Mouse (Mus musculus) left cerebral cortex, adult 9 months (tissue): ENCODE measurements at regions not wholly inside any gene's neighbourhood (a gene's known extent, or its start where the extent isn't known, plus 50 kb on each side); places are given as distances from the start of the nearest gene placed in this dataset.
A peak's percentile ranks its signal among the peaks of the same experiment; 100 is the strongest.
"Not testable (repeated sequence)": the region's sequence is repeated elsewhere in the genome, so short reads cannot be mapped to it uniquely, and the experiment has no call there.

Source experiments
- DNase-seq, 2 experiments: peaks; one replicate each; pipeline ENCODE4 v3.0.0; 2022; ENCODE audit warnings: low spot score in 2 of 2

- no peak for DNase-seq
Measured at GRCm38 (mm10) chr16:31553361-31554146, 109.7 kb upstream of the Dlg1 start.

DNA sequence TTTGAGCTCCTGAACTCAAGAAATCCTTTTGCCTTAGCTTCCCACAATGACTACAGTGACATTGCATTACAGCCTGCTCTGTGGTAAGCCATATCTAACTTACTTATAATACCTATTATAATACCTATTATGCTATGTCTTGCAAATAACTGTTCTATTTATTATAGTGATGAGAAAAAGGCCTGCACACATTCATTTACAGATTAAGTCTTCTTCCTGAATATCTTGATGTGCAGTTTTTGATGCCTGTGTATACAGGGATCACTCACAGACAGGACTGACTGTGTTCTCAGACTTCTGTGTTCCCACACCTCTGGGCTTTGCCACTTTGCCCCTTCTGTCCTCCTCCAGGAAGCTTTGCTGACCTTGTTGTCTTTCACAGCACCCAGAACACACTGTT is 102.8 kb upstream of the Dlg1 start:
- DNase-seq, result no peak

GRCm38 (mm10) chr16:31564926-31565325 is 98.3 kb upstream of the Dlg1 start:
- DNase-seq, result no peak

GRCm38 (mm10) chr16:31568316-31568715 is 94.9 kb upstream of the Dlg1 start:
- DNase-seq, result no peak

- DNase-seq, result no peak
Measured at GRCm38 (mm10) chr16:31569871-31570270, 93.4 kb upstream of the Dlg1 start.

DNA sequence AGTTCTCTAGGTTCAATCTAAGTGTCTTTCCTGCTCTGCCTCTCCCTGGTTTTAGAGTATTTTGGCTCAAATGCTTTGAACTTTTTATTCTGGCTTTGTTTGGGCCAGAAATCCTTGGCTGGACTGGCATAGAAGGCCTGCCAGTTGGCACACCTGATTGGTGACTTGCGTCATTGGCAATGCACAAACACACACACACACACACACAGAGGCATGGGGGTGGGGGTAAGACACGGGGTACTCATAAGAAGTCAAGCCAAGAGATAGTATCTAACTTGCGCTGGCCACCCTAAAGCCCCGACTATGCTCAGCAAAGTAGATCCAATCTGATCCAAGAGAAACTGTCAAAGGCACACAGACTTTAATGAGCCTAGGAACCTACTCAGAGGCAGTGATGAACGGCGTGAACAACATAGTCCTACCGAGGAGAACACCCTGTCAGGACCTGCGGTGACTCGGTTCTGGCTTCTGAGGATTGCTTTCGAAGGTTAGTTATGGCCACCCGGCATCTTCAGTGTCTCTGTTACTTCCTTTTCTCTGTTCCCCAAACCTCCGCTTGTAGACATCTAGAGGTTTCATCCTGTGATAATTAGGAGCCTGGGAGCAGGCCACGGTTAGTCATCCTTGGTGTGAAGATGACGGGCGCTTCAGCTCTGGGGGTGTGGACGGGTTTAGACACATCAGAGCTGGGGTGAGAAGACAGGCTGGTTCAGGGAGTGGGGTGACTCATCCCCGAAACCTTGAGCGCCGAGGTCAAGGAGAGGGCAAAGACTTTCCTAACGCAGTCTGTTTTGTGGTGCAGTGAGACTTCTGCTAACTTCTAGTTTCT is 92.7 kb upstream of the Dlg1 start:
- DNase-seq, result peak; percentile 33 to 39

GRCm38 (mm10) chr16:31573833-31574232 is 89.4 kb upstream of the Dlg1 start:
- DNase-seq, result not testable (repeated sequence)

GRCm38 (mm10) chr16:31575646-31576045 is 87.6 kb upstream of the Dlg1 start:
- DNase-seq, result not testable (repeated sequence)

DNA sequence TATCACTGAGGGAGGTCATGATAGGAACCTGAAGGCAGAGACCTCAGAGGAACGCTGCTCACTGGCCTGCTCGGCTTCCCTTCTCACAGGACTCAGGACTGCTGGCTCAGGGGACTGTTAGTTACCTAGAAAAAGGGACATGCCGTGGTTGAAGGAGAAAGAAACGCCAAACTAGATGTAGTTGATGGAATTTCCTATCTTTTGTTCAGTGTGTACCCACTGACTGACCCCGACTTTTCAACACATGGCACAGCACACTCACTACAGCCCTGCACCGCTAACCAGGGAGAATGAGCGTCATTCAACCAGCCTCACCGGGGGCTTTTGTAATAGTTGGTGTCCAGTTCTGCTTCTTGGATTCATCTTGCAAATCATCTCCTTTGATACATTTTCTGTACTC is 86.8 kb upstream of the Dlg1 start:
- DNase-seq, result no peak

GRCm38 (mm10) chr16:31577347-31577746 is 85.9 kb upstream of the Dlg1 start:
- no peak for DNase-seq

DNA sequence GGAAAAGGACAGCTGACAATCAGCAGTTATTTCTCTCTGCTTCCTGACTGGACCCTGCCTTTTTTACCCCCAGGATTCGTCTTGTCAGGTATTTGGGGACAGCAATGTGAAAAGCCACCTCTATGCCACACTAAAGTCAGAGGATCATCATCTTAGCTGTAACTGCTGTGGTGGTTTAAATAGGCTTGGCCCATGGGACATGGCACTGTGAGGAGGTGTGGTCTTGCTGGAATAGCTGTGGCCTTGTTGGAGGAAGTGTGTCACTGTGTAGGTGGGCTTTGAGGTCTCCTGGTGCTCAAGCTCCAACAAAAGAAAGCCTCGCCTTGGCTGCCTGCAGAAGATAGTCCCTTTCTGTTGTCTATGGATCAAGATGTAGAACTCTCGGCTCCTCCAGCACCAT is 83.9 kb upstream of the Dlg1 start:
- DNase-seq, result no peak

DNA sequence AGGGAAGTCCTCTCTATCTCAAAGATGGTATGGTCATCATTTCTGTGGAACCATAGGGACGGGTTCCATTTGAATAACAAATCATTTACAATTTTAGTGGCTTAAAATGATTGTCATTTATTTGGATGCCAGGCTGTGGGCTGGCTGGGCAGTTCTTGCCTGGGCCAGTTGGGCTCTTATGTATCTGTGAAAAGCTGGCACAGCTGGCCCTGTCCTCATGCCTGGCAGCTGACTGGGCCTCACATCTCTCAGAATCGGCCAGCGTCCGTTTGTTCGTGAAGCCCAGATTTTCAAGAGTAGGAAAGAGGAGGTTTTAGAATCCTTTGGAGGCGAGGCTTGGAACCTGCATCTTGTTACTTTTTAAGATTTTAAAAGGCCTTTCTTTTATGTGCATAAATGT is 82.5 kb upstream of the Dlg1 start:
- no peak for DNase-seq

DNA sequence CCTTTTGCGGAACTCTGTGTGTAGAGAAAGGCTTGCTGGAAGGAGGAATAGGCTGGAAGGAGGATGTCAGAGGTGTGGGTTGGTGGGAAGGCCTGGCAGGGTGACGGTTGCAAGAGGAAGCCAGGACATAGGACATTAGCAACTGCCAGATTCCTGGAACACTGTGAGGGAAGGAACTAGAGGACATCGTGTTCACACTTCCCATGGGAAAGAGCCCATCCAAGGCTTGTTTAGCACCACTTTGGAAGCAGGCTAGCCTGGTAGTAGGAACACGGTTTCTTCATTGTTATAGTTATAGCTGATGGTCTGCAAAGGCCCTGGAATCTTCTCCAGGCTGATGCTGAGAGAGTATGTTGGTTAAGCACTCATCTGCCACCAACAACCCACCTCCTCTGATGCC is 80.4 kb upstream of the Dlg1 start:
- DNase-seq, result no peak

- no peak for DNase-seq
Measured at GRCm38 (mm10) chr16:31583627-31584026, 79.6 kb upstream of the Dlg1 start.

GRCm38 (mm10) chr16:31584216-31584823 is 78.9 kb upstream of the Dlg1 start:
- DNase-seq, result no peak

- DNase-seq, result no peak
Measured at GRCm38 (mm10) chr16:31587036-31587435, 76.2 kb upstream of the Dlg1 start.

GRCm38 (mm10) chr16:31589576-31589975 is 73.7 kb upstream of the Dlg1 start:
- DNase-seq, result no peak

DNA sequence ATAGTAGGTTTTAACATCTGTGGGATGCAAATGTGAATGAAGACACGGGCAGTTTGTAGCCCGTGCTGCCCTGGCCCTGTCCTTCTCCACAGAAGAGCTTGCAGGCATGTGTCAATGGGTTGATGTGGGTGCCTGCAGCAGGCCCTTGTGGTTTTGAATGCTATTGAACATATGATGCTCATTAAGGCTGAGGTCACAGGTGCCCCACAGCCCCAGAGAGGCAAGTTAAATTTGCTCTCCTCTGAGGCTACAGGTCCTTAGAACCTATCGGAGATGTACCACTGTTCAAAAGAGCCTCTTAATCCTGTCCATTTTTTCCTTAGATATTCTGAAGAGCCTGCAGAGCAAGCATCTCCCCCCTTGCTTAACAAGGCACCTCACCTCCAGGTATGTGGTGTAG is 71.7 kb upstream of the Dlg1 start:
- DNase-seq, result no peak

- peak; percentile 58 to 74 for DNase-seq
Measured at GRCm38 (mm10) chr16:31592014-31592871, 71.0 kb upstream of the Dlg1 start.

DNA sequence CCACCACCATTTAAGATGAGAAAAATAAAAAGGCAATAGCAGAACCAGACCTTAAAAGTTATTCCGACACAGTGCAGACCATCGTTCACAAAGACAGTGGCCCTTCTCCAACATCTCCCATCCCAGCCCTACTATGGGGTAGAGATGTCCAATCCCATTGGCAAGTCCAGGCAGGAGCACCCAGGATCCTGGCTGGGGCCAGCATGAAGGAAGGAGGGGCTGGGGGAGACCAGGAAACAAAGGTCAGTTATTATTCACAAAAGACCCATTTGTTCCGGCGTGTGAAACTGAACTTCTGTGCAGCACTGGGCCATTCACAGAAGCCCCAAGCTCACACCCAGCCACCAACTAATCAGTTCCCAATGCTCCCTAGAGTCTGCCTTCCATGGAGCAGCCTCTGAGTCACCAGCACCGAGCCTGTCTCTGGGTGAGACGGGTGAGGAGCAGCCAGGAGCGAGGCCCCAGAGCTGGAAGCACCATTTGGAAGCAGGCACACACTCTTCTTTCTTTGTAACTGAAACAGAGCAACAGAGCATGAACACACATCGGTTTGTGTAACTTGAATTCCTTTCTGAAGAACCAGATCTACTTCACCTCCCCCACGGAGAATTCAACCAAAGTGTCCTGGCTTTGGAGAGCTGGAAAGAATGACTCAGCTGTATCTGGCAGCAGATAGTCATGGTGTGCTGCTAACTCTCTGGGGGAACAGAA is 70.1 kb upstream of the Dlg1 start:
- DNase-seq, result peak; percentile 65 to 75

DNA sequence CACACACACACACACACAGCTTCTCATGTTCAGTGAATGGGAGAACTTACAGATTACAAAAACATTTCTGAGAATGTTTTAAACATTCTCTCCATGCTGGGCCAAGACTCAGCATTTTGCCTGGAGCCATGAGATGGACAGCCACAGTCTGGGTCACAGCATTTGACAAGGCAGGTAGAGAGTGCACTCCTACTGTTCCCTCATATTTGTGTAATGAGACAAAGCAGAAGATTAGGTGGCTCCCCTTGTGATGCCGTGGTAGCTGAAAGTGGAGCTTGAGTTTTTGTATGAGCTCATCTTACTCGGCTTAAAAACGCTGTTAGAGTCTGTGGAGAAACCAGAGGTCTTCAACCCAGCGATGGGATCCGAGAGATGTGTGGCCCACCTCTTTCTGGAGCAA is 65.3 kb upstream of the Dlg1 start:
- DNase-seq, result no peak
